Mouse (Mus musculus) heart, postnatal 0 days (tissue): ENCODE measurements around the gene Crcp.

Source experiments
- CTCF ChIP-seq: IDR thresholded peaks from 2 replicates; pipeline ENCODE4 v1.5.1; 2016; ENCODE audit warnings: antibody characterized with exemption, control low read depth, low read depth
- EP300 ChIP-seq: IDR thresholded peaks from 2 replicates; pipeline ENCODE4 v1.6.1; 2016; ENCODE audit warnings: antibody characterized with exemption, low read depth

GRCm38 (mm10) chr5:129994989-129995388 is 34.1 kb upstream of the Crcp start:
- no peak for TF ChIP-seq CTCF
- TF ChIP-seq EP300 = no peak
